Mouse (Mus musculus): ENCODE data around the gene F2r. TPM values are rescaled to one million over a fixed set of nuclear protein-coding genes. Genes with fewer than 3 reads are reported as not detected.
A peak's percentile ranks its signal among the peaks of the same experiment; 100 is the strongest.

The F2r gene
- total RNA-seq (2022): 1 to 10 TPM; 2.6 to 7.7 (median 3.5) TPM

- peak; percentile 65 to 70 for DNase-seq (ENCODE audit: low spot score in 2 of 2)
Measured at GRCm38 (mm10) chr13:95618309-95618712, at the start of gene F2r. Gene F2r (minus strand): TSS chr13:95618487.

- no peak for DNase-seq (ENCODE audit: low spot score in 2 of 2)
Measured at GRCm38 (mm10) chr13:95667260-95667659, 49.0 kb upstream of the F2r start.

- no peak for DNase-seq (ENCODE audit: low spot score in 2 of 2)
Measured at GRCm38 (mm10) chr13:95665644-95666356, 47.5 kb upstream of the F2r start.

DNA sequence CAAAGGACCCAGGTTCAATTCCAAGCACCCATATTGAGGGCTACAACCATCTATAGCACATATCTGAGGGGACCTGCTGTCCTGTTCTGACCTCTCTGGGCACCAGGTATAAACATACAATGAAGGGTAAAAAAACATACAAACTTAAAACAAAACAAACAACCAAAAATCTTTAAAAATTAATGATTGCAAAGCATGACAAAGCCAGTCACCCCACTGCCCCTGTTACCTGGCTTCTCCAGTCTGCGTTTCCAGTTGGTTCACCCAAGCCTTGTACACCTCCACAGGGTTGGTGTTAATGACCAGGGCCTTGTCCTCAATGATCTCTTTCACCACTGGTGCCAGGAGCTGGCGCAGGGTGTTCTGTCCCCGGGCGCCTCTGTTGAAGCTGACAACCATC is 45.5 kb upstream of the F2r start:
- no peak for DNase-seq (ENCODE audit: low spot score in 2 of 2)

GRCm38 (mm10) chr13:95659432-95659831 is 41.1 kb upstream of the F2r start:
- no peak for DNase-seq (ENCODE audit: low spot score in 2 of 2)

GRCm38 (mm10) chr13:95657171-95657570 is 38.9 kb upstream of the F2r start:
- no peak for DNase-seq (ENCODE audit: low spot score in 2 of 2)

DNA sequence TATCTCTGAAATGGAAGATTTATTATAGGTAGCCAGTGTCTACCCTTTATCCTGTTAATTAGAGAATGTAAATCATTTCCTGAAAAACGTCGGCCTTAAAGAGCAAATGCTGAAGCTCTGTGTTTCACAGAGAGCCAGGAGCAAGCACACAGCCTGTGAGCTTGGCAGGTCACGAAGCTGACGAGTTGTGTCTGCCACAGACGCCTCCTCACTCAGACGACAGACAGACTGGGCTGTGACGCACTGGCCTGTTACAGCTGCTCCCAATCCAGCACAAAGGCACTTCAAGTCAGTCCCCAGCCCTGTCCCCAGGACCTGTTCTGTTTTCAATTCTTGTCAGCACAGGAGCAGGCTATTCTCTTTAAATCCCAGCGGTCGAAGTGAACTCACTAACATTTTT is 37.0 kb upstream of the F2r start:
- DNase-seq (ENCODE audit: low spot score in 2 of 2): no peak

GRCm38 (mm10) chr13:95653696-95654095 is 35.4 kb upstream of the F2r start:
- DNase-seq (ENCODE audit: low spot score in 2 of 2): no peak

DNA sequence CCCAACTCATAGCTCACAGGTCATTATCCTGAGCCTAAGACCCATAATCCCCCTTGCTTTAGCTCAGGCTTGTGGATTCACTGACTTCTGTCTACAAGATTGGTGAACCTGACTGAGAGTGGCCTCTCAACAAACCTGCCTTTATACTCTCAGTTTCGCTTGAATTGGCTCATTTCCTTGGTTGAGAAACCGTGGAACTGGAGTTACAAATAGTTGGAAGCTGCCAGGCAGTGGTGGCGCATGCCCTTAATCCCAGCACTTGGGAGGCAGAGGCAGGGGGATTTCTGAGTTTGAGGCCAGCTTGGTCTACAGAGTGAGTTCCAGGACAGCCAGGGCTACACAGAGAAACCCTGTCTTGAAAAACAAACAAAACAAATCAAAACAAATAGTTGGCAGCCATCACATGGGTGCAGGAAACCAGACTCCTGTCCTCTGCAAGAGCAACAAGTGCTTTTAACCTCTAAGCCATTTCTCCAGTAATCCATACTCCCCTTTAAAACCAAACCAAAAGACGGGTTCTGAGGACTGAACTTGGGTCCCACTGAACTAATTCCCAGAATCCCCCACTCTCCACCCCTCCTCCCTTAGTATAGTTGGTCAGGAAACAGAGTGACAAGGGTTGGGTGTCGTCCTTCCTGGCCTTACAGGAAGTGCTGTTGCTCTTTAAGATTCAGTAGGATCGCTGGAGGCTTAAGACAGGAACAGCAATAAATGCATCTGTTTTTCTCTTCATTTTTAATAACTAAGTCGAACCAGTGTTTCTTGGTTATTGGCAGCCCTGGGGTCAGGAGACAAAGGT is 33.8 kb upstream of the F2r start:
- no peak for DNase-seq (ENCODE audit: low spot score in 2 of 2)

- DNase-seq (ENCODE audit: low spot score in 2 of 2): no peak
Measured at GRCm38 (mm10) chr13:95649941-95650340, 31.7 kb upstream of the F2r start.

DNA sequence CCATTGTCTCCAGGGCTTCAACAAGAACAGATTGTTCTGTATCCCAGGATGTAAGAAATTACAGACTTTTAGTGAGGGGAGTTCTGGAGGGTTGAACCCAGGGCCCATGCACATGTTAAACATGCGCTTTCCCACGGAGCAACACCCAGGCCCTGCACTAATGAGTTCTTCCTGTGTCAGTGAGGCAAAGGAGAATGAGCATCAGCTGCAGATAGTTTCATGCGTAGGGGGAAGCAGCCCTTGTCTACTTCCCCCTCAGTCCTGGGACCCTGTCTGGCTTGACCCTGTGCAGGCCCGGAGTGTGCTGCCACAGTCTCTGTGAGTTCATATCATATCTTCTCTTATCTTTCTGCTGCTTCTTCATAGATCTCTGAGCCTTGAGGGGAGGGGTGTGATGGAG is 29.0 kb upstream of the F2r start:
- DNase-seq (ENCODE audit: low spot score in 2 of 2): no peak

- no peak for DNase-seq (ENCODE audit: low spot score in 2 of 2)
Measured at GRCm38 (mm10) chr13:95646687-95647111, 28.4 kb upstream of the F2r start.

DNA sequence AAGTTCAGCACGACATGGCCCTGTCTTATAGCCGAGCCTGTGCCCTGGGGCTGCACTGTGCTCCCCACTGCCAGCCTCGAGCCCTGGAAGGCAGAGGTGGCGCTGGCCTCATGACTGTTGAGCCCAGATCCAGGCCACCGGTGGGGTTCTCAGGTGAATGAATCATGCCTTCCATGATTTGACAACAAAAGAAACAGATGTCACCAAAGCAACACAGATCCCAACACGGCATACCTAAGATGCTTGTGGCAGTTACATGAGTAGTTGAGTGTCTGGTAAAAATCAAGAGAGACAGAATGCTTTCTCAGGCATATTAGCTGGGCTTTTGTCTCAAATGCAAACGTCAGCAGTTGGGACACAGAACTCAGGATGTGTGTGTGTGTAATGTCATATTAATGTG is 25.5 kb upstream of the F2r start:
- no peak for DNase-seq (ENCODE audit: low spot score in 2 of 2)

GRCm38 (mm10) chr13:95641061-95641986 is 23.0 kb upstream of the F2r start:
- DNase-seq (ENCODE audit: low spot score in 2 of 2): no peak

DNA sequence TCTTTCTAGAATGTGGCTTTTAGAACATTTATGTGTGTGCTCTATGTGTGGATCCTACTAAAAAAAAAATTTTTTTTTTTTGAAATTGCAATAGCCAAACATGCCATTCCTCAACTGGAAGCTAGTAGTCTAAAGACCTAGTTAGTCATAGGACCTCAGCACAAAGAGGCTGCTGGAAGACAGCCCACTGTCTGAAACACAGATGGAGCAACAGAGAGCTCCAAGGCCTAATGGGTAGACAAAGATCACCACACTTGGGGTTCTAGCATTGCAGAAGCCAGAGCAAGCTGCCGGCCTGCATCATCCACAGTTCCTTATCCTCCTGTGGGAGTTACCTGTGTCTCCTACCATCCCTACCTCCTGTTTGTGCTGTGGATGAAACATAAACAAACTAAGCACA is 22.1 kb upstream of the F2r start:
- no peak for DNase-seq (ENCODE audit: low spot score in 2 of 2)

DNA sequence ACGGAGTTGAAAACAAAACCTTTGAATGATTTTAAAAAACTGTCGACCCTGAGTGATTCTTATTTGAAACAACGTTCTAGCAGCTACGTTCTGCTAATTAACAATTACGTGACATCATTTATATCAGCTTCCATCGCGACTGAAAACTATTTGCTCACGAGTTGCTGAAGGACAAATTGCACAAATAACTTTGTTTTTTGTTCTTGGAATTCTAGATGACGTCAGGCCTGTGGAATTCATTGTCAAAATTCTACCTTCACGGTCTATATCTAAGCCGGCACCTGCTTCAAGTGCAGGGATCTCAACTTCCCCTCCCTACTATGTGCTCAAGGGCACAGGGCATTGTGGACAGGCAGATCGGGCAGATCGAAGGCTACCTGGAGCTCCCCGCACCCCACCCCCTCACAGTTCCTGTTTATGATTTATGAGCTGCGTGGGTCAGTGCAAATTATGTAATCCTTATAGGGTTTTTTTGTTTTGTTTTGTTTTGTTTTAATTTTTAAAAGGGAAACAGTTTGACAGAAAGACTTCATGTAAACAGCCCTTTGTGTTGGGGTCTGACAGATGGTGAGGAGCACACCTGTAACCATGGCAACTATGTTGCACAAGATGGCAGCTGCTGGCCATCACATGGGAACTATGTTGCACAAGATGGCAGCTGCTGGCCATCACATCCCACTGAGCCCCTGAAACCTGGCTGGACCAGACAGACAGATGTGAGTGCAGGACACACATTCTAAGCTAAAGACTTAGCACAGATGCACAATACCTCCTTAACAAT is 21.2 kb upstream of the F2r start:
- DNase-seq (ENCODE audit: low spot score in 2 of 2): no peak

DNA sequence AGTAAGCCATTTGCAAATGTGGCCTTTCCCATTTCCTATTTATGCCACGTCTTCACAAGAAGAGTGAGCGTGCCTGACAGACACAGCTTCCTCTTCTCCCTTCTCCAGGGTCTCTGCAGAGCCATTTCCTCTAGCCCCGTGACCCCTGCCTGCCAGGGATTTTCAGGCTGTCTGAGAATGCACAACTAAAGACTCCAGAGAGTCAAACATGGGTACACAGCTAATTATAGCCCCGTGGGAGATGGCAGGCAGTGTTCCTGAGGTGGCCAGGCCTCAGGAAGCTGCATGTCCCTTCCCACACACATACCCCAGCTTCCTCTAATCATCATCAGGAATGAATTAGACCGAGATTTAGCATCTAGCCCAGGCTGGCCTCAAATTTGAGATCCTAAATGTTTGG is 20.6 kb upstream of the F2r start:
- DNase-seq (ENCODE audit: low spot score in 2 of 2): no peak

DNA sequence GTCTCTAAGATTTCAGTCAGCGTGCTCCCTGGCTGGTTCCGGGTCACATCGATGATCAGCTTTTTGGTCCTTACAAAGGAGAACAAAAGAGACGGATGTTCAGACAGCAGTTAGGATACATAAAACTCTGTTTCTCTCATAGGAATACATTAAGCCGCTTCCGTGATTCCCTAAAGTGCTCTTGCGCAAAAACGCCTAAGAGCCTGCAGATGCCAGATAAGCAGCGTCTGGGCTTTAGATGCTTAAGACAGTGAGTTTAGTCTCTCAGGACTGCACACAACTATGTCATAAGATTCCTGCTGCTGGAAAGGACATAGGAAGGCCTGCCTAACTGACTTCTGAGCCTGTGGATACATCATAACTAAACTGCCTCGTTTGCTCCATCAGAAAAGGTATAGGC is 19.4 kb upstream of the F2r start:
- no peak for DNase-seq (ENCODE audit: low spot score in 2 of 2)

- DNase-seq (ENCODE audit: low spot score in 2 of 2): no peak
Measured at GRCm38 (mm10) chr13:95635301-95635700, 17.0 kb upstream of the F2r start.

- DNase-seq (ENCODE audit: low spot score in 2 of 2): no peak
Measured at GRCm38 (mm10) chr13:95634451-95634850, 16.2 kb upstream of the F2r start.

DNA sequence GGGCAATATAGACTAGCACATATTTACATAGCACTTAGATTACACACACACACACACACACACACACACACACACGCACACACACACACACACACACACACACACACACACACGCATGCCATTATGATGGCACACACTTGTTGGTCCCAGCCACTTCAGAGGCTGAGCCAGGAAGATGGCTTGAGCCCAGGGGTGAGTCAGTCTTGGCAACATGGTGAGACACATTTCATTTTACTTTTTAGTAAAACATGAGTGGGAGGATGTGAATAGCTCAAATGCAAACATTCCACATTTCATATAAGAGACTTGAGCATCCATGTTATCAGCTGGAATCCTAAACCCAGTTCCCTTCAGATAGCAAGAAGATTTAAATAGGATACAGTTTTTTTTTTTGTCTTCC is 15.1 kb upstream of the F2r start:
- DNase-seq (ENCODE audit: low spot score in 2 of 2): no peak

Measured in gastrocnemius, adult 8-10 months (tissue).